9 mouse cellular contexts compared by ENCODE assay signal in genomic region chr8:11171526-11171925, GRCm38 (mm10).
DNase-seq lines count a peak whose midpoint lies in the region; ATAC-seq and TF ChIP-seq lines count a peak whose summit lies in the region.
"Had no signal": no experiment of that assay in that cellular context is flagged by ENCODE, and none has a peak within 500 bp of the region (broad histone marks: within the 10 kb centered on the region; RNA-seq: fewer than 3 reads in every experiment).

No protein-coding gene starts in this region.

- no peaks in the 10 kb centered on the region for H3K27me3 ChIP-seq in heart, postnatal 0 days (ENCODE audit: control insufficient read depth, insufficient read depth, low read length)

- peak; percentile 80 for ATAC-seq in heart, postnatal 0 days (ENCODE audit: insufficient read depth, low read depth)

- peak; percentile 71 for TF ChIP-seq EP300 in heart, postnatal 0 days (IDR thresholded peaks at IDR 0.05; ENCODE audit: low read depth)

- peak overlapping the region; percentile 88 for H3K27ac ChIP-seq in heart, postnatal 0 days (ENCODE audit: low read depth)
- H3K27ac ChIP-seq: limb, embryonic 13.5 days had no signal

- peaks cover 18% of the 10 kb centered on the region for H3K4me1 ChIP-seq in heart, postnatal 0 days (ENCODE audit: control insufficient read depth, insufficient read depth)

- H3K9ac ChIP-seq in heart, postnatal 0 days (replicated peaks; ENCODE audit: low read depth, low read length): no peak overlapping the region
- H3K9ac ChIP-seq: limb, embryonic 13.5 days had no signal

- H3K4me2 ChIP-seq in heart, postnatal 0 days (ENCODE audit: low read depth, low read length): no peak overlapping the region
- H3K4me2 ChIP-seq: limb, embryonic 13.5 days had no signal

- no peaks in the 10 kb centered on the region for H3K36me3 ChIP-seq in heart, postnatal 0 days (replicated peaks; ENCODE audit: control insufficient read depth, insufficient read depth, low read length)
- H3K36me3 ChIP-seq: limb, embryonic 13.5 days had no signal

- DNase-seq in 3134 (ENCODE audit: extremely low read depth, insufficient read length, low spot score): peak; percentile 61
- DNase-seq in adrenal gland, adult 18-20 months (ENCODE audit: low spot score in 2 of 2): peak; percentile 42 to 54
- peak; percentile 63 for DNase-seq in fibroblast of lung, adult 2 months (ENCODE audit: low read depth)
- DNase-seq in heart, postnatal 0 days (ENCODE audit: low spot score): peak; percentile 89
- no peak for DNase-seq in spleen, postnatal 10 days (ENCODE audit: low spot score in 2 of 2)
- no peak for DNase-seq in left cerebral cortex, postnatal 25 days (ENCODE audit: low spot score in 2 of 2)
- no peak for DNase-seq in c-Kit-positive CD71-positive TER-119-positive erythroid progenitor cells, embryonic 14.5 days (ENCODE audit: low spot score)
- no peak for DNase-seq in yolk sac, embryonic 10.5 days (ENCODE audit: low spot score)

- no peak overlapping the region for H3K4me3 ChIP-seq in heart, postnatal 0 days (ENCODE audit: low read depth, low read length)
- H3K4me3 ChIP-seq: limb, embryonic 13.5 days had no signal

- 0 out of 2 replicates have a peak, but pooled peaks have one; percentile 9 for TF ChIP-seq CTCF in heart, postnatal 0 days (IDR thresholded peaks at IDR 0.05; ENCODE audit: low read depth)

- WGBS in heart, postnatal 0 days: 21% methylated on average over 7 of the region's 7 CpGs

- intact Hi-C loops in left cerebral cortex, postnatal 25 days (cut with DNase I): loop anchor here (5.0 kb wide), 1 partner anchor 599 kb away; no protein-coding TSS in a partner anchor

- H3K9me3 ChIP-seq in heart, postnatal 0 days (replicated peaks; ENCODE audit: control insufficient read depth, low read length): no peaks in the 10 kb centered on the region
- H3K9me3 ChIP-seq: limb, embryonic 13.5 days had no signal

Comparison
In these comparisons a context has a peak if more than half of its experiments do, and no peak if none do; other contexts are left out.
1. DNase-seq: peak in 3134 (single experiment), adrenal gland, adult 18-20 months (2 of 2), fibroblast of lung, adult 2 months (single experiment) and heart, postnatal 0 days (single experiment); none in spleen, postnatal 10 days (0 of 2), left cerebral cortex, postnatal 25 days (0 of 2), c-Kit-positive CD71-positive TER-119-positive erythroid progenitor cells, embryonic 14.5 days (single experiment) and yolk sac, embryonic 10.5 days (single experiment).